Mouse (Mus musculus): ENCODE data around the gene Wasf3. TPM values are rescaled to one million over a fixed set of nuclear protein-coding genes. Genes with fewer than 3 reads are reported as not detected.
A peak's percentile ranks its signal among the peaks of the same experiment; 100 is the strongest.
"Not testable (repeated sequence)": the region's sequence is repeated elsewhere in the genome, so short reads cannot be mapped to it uniquely, and the experiment has no call there.

Wasf3 gene
- polyA plus RNA-seq, 1 experiment from 2014 or later, result not detected

DNA sequence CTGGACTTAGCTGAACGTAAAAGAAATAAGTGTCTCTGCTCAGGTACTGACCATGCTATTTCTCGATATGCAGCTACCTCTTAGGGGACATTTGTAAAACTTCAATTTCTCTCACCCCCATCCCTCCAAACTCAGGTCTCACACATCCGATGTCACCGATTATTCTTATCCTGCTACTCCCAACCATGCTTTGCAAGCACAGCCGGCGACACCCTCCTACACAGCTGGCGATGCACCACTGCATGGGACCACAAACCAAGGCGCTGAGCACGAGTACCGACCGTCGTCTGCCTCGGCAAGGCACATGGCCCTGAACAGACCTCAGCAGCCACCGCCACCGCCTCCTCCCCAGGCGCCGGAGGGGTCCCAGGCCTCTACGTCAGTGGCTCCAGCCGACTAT lies 81.9 kb downstream of the Wasf3 start:
- H3K4me3 ChIP-seq (ENCODE audit: low read depth, low read length), result no peak overlapping the region
- DNase-seq (no peak), ATAC-seq (no peak)
- H3K36me3 ChIP-seq (replicated peaks; ENCODE audit: insufficient read depth, low read length), result no peaks in the 10 kb centered on the region
- H3K4me1 ChIP-seq (ENCODE audit: insufficient read depth), result no peaks in the 10 kb centered on the region
- no peak overlapping the region for H3K27ac ChIP-seq (ENCODE audit: low read depth)
- no peaks in the 10 kb centered on the region for H3K27me3 ChIP-seq (ENCODE audit: insufficient read depth, low read length)
- H3K4me2 ChIP-seq (ENCODE audit: low read depth, low read length), result no peak overlapping the region
- no peak overlapping the region for H3K9ac ChIP-seq (replicated peaks)
- H3K9me3 ChIP-seq (ENCODE audit: low read length), result no peaks in the 10 kb centered on the region
- 84% methylated on average over 19 of the region's 19 CpGs for WGBS (ENCODE audit: insufficient replicate concordance)
- TF ChIP-seq EP300 (IDR thresholded peaks at IDR 0.05; ENCODE audit: low read depth) (no peak), CTCF (IDR thresholded peaks at IDR 0.05; ENCODE audit: low read depth) (no peak)

DNA sequence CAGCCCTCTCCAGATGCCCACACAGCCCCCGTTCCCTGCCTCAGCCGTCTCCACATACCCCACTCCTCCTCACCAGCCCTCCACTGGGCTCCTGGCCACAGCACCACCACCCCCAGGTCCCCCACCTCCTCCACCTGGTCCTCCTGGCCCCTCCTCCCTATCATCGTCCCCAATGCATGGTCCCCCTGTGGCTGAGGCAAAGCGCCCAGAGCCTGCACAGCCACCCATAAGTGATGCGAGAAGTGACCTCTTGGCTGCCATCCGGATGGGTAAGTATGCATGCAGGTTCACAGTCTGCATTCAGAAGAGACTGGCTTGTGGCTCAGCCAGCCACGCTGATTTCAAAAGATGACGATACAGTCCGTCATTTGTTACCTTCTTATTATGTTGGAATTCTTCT lies 83.5 kb downstream of the Wasf3 start:
- H3K4me3 ChIP-seq (ENCODE audit: low read depth, low read length), result no peak overlapping the region
- no peaks in the 10 kb centered on the region for H3K9me3 ChIP-seq (ENCODE audit: low read length)
- WGBS (ENCODE audit: insufficient replicate concordance), result 86% methylated on average over 9 of the region's 9 CpGs
- DNase-seq (no peak), ATAC-seq (no peak)
- TF ChIP-seq EP300 (IDR thresholded peaks at IDR 0.05; ENCODE audit: low read depth) (no peak), CTCF (IDR thresholded peaks at IDR 0.05; ENCODE audit: low read depth) (no peak)
- no peaks in the 10 kb centered on the region for H3K4me1 ChIP-seq (ENCODE audit: insufficient read depth)
- no peak overlapping the region for H3K9ac ChIP-seq (replicated peaks)
- no peaks in the 10 kb centered on the region for H3K36me3 ChIP-seq (replicated peaks; ENCODE audit: insufficient read depth, low read length)
- no peak overlapping the region for H3K27ac ChIP-seq (ENCODE audit: low read depth)
- no peak overlapping the region for H3K4me2 ChIP-seq (ENCODE audit: low read depth, low read length)
- no peaks in the 10 kb centered on the region for H3K27me3 ChIP-seq (ENCODE audit: insufficient read depth, low read length)

DNA sequence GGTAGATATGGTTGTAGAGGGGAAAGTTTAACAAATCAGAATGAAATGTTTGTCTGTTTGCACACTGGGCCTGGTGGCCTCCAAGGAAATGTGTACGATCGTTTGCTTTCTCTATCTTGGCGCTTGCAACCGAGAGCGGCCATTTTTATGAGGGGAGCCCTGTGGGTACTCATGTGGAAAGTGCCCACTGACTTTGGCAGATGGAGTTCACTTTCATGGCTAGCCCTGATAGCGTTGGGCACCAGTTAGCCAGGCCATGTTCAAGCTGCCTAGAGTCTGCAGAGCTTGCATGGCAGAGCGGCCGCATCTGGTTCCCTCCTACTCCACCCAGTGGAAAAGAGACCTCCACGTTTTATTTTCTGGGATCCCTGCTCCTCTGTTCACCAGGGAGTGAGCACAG lies 86.0 kb downstream of the Wasf3 start:
- no peak for DNase-seq
- H3K4me3 ChIP-seq (ENCODE audit: low read depth, low read length), result no peak overlapping the region
- 84% methylated on average over 9 of the region's 9 CpGs for WGBS (ENCODE audit: insufficient replicate concordance)
- no peak overlapping the region for H3K9ac ChIP-seq (replicated peaks)
- TF ChIP-seq CTCF (IDR thresholded peaks at IDR 0.05; ENCODE audit: low read depth) (no peak), EP300 (IDR thresholded peaks at IDR 0.05; ENCODE audit: low read depth) (no peak)
- H3K27ac ChIP-seq (ENCODE audit: low read depth), result no peak overlapping the region
- H3K9me3 ChIP-seq (ENCODE audit: low read length), result no peaks in the 10 kb centered on the region
- H3K36me3 ChIP-seq (replicated peaks; ENCODE audit: insufficient read depth, low read length), result no peaks in the 10 kb centered on the region
- H3K4me1 ChIP-seq (ENCODE audit: insufficient read depth), result no peaks in the 10 kb centered on the region
- ATAC-seq, result no peak
- no peaks in the 10 kb centered on the region for H3K27me3 ChIP-seq (ENCODE audit: insufficient read depth, low read length)
- no peak overlapping the region for H3K4me2 ChIP-seq (ENCODE audit: low read depth, low read length)

DNA sequence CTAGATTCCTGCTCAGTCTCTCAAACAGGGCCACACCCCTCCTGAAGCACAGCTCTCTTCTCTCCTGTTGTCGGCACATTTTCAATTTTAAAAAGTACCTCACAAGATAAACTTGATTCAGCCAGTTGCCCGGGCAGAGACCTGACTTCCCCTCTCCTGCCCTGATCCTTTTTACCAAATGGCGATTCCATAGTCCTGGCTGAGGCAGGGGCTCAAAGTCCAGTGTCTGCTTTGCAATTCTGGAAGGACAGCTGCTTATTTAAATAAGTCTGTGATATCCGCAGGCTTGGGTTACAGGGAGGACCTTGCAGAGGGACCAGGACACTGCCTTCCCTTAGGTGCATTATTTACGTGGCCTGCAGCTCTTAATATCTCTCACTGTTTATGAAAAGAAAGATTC lies 86.5 kb downstream of the Wasf3 start:
- 58% methylated on average over 5 of the region's 5 CpGs for WGBS (ENCODE audit: insufficient replicate concordance)
- no peaks in the 10 kb centered on the region for H3K27me3 ChIP-seq (ENCODE audit: insufficient read depth, low read length)
- H3K9ac ChIP-seq (replicated peaks), result no peak overlapping the region
- no peaks in the 10 kb centered on the region for H3K36me3 ChIP-seq (replicated peaks; ENCODE audit: insufficient read depth, low read length)
- H3K4me3 ChIP-seq (ENCODE audit: low read depth, low read length), result no peak overlapping the region
- peak overlapping the region; percentile 20; the same call in 1 of the 2 replicates for H3K4me2 ChIP-seq (ENCODE audit: low read depth, low read length)
- ATAC-seq (no peak), DNase-seq (no peak)
- TF ChIP-seq CTCF (IDR thresholded peaks at IDR 0.05; ENCODE audit: low read depth) (no peak), EP300 (IDR thresholded peaks at IDR 0.05; ENCODE audit: low read depth) (no peak)
- no peaks in the 10 kb centered on the region for H3K9me3 ChIP-seq (ENCODE audit: low read length)
- H3K27ac ChIP-seq (ENCODE audit: low read depth), result no peak overlapping the region
- H3K4me1 ChIP-seq (ENCODE audit: insufficient read depth), result no peaks in the 10 kb centered on the region

DNA sequence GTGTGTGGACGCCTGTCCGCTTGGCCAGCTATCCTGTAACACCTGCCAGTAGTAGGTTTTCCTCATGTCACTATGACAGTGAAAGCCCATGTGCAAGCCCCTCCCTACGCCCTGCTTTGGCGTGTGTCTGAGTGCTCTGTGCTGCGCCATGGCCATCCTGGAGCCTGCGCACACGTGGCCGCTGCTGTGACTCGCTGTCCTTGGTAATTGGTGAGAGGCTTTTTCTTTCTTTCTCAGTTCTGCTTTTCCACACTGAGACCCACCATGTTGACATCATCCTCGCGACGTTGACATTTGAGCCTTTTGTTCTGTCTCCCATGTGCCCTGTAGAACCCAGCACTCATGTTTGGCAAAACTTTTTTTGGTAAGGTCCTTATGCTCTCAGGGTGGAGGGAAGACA lies 87.0 kb downstream of the Wasf3 start:
- no peak overlapping the region for H3K9ac ChIP-seq (replicated peaks)
- no peak for DNase-seq
- 75% methylated on average over 12 of the region's 12 CpGs for WGBS (ENCODE audit: insufficient replicate concordance)
- H3K27me3 ChIP-seq (ENCODE audit: insufficient read depth, low read length), result no peaks in the 10 kb centered on the region
- TF ChIP-seq CTCF (IDR thresholded peaks at IDR 0.05; ENCODE audit: low read depth) (no peak), EP300 (IDR thresholded peaks at IDR 0.05; ENCODE audit: low read depth) (no peak)
- ATAC-seq, result no peak
- no peaks in the 10 kb centered on the region for H3K36me3 ChIP-seq (replicated peaks; ENCODE audit: insufficient read depth, low read length)
- H3K9me3 ChIP-seq (ENCODE audit: low read length), result no peaks in the 10 kb centered on the region
- H3K27ac ChIP-seq (ENCODE audit: low read depth), result no peak overlapping the region
- no peak overlapping the region for H3K4me2 ChIP-seq (ENCODE audit: low read depth, low read length)
- H3K4me1 ChIP-seq (ENCODE audit: insufficient read depth), result no peaks in the 10 kb centered on the region
- no peak overlapping the region for H3K4me3 ChIP-seq (ENCODE audit: low read depth, low read length)

DNA sequence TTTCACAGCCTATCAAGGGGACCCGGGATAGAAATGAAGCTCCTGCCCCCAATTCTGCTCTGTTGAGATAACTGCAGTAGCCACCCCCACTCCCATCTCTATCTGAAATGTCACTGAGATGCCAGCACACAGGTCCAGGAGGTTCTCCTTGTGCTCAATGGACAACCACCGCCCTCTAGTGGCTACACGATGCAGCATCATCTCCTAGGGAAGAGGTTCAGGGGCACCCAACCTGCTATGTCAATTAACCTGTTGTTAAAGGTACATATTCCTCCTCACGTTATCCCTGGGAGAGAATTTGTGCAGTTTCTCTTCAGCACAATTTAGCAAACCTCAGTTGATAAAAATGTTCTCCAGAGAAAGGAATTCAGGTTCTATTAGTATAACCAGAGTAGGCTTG lies 94.8 kb downstream of the Wasf3 start:
- 7% methylated on average over 4 of the region's 4 CpGs for WGBS (ENCODE audit: insufficient replicate concordance)
- not testable (repeated sequence) for DNase-seq

DNA sequence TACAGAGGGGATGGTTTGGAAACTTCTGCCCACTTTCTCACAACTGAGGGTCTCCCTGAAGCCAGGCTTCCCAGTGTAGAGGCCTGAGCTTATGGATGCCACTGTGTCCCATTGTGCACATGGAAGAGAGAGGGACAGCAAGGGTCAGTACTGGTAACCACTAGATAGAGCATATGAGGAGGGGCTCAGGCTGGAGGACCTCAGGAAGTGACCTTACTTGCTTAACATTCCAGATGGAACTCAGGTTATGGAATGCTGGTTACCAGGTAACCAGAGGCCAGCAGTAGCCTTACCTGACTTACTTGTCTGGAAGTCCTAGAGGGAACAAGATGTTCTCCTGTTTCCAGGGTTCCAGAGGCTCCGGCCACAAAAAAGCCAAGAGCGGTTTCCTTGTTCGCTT lies 96.9 kb downstream of the Wasf3 start, which contains the start of gene Gm6408:
Gene Gm6408 (plus strand): TSS at position 301 of the 400 bp plus-strand sequence.
- ATAC-seq; H3K9me3 ChIP-seq (ENCODE audit: low read length); H3K27me3 ChIP-seq (ENCODE audit: insufficient read depth, low read length); H3K4me2 ChIP-seq (ENCODE audit: low read depth, low read length); H3K9ac ChIP-seq (replicated peaks); H3K27ac ChIP-seq (ENCODE audit: low read depth); H3K4me1 ChIP-seq (ENCODE audit: insufficient read depth); H3K36me3 ChIP-seq (replicated peaks; ENCODE audit: insufficient read depth, low read length); H3K4me3 ChIP-seq (ENCODE audit: low read depth, low read length); DNase-seq: not testable (repeated sequence)
- WGBS (ENCODE audit: insufficient replicate concordance), result 90% methylated on average over 2 of the region's 3 CpGs

More for the DNA sequence above, 94.8 kb downstream of the Wasf3 start:
- not testable (repeated sequence) for H3K36me3 ChIP-seq (replicated peaks; ENCODE audit: insufficient read depth, low read length); H3K9me3 ChIP-seq (ENCODE audit: low read length); H3K9ac ChIP-seq (replicated peaks); H3K27me3 ChIP-seq (ENCODE audit: insufficient read depth, low read length); H3K4me1 ChIP-seq (ENCODE audit: insufficient read depth); ATAC-seq; H3K4me2 ChIP-seq (ENCODE audit: low read depth, low read length); H3K27ac ChIP-seq (ENCODE audit: low read depth); H3K4me3 ChIP-seq (ENCODE audit: low read depth, low read length)
- peak; percentile 63 for TF ChIP-seq CTCF (IDR thresholded peaks at IDR 0.05; ENCODE audit: low read depth)

Data from liver, postnatal 0 days (tissue).